Mouse (Mus musculus) E14TG2a.4 (cell line): ENCODE measurements around the gene Nrxn1.

ENCODE experiments used
- CTCF ChIP-seq: conservative IDR thresholded peaks from 2 replicates; pipeline ENCODE4 v1.5.1; 2014; ENCODE audit warnings: low read length
- NANOG ChIP-seq: IDR thresholded peaks from 2 replicates; pipeline ENCODE4 v1.6.1; 2014; ENCODE audit warnings: borderline replicate concordance, low read length, mixed read lengths
- POU5F1 ChIP-seq: IDR thresholded peaks from 2 replicates; pipeline ENCODE4 v1.6.1; 2014; ENCODE audit warnings: low read length, borderline replicate concordance

- TF ChIP-seq CTCF: no peak
- no peak for TF ChIP-seq NANOG
- TF ChIP-seq POU5F1: no peak
Measured at GRCm38 (mm10) chr17:90681019-90681418, 411.9 kb downstream of the Nrxn1 start.
